Mouse (Mus musculus): ENCODE results near the gene Cyp4a29.
"Not testable (repeated sequence)": the region's sequence is repeated elsewhere in the genome, so short reads cannot be mapped to it uniquely, and the experiment has no call there.

The Cyp4a29 gene

GRCm38 (mm10) chr4:115241784-115242183 is at the start of gene Cyp4a29:
Cyp4a29 (plus strand) TSS chr4:115242084.
- DNase-seq = no peak

GRCm38 (mm10) chr4:115232901-115233300 is 9.0 kb upstream of the Cyp4a29 start:
- not testable (repeated sequence) for DNase-seq

- DNase-seq = no peak
Measured at GRCm38 (mm10) chr4:115236462-115237096, 5.3 kb upstream of the Cyp4a29 start.

DNA sequence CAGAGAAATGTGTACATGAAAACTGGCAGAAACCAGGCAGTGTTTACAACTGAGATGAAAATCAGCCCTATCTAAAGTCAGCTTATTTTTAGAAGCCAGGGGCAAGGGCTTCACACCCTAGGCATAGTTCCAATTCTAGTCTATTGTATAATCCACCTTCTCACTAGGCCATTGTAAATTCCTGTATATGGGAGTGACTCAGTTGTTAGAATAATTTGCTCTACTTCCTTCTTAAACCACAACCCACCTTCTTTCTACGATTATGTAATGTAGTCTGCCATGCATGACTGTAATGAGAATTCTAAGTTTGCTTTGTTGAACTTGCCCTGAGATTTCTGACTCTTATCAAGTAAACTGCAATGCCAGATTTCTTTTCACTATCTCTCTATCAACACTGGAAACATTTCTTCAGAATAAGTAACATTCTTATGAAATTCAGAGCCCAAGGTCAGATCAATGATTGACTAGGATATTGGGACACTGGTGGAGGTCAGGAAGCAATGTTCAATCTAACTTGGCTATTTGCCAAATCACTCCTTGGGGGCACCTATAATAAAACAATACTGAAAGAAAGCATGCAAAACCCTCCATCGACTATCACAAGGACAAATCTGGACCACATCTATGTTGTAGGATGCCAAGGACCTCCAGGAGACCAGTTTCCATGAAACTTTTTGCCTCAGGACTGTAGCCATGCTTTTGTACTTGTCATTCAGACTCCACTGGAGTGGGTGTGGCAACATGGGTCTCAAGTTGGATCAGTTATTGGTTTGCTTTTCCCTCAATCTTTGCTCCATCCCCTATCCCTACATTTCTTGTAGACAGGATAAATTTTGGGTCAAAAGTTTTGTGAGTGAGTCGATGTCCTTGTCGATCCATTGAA is 23.0 kb downstream of the Cyp4a29 start:
- DNase-seq = not testable (repeated sequence)

- DNase-seq = not testable (repeated sequence)
Measured at GRCm38 (mm10) chr4:115278215-115278982, 36.5 kb downstream of the Cyp4a29 start.

DNA sequence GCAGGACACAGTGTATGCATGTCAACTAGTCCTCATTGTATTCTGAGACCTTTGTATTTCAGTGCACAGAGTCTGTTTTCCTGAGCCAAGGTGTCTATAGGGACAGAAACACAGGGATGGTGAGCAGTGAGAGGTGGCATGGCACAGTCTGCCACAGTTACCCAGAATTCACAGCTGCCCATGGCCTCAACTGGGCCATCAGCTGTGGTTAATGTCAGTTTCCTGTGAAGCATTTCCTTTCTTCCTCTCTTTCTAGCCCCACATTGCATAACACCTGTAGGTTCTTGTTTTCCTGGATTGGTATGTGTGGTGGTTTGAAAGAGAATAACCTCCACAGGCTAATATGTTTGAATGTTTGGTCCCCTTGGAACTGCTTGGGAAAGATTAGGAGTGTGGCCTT is 38.5 kb downstream of the Cyp4a29 start:
- no peak for DNase-seq

DNA sequence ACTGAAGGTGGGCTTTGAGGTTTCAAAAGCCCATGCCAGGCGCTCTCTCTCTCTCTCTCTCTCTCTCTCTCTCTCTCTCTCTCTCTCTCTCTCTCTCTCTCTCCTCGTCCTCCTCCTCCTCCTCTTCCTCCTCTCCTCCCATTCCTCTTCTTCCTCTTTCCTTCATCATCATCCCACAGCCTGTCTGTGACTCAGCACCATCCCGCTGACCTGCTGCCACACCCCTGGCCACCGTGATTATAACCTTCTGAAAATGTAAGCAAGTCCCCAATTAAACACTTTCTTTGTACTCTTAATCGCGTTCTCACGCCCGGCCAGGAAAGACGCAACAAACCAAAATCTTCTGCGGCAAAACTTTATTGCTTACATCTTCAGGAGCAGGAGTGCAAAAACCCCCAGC is 38.9 kb downstream of the Cyp4a29 start:
- DNase-seq = not testable (repeated sequence)

- DNase-seq = not testable (repeated sequence)
Measured at GRCm38 (mm10) chr4:115281231-115281767, 39.4 kb downstream of the Cyp4a29 start.

- not testable (repeated sequence) for DNase-seq
Measured at GRCm38 (mm10) chr4:115298746-115299145, 56.9 kb downstream of the Cyp4a29 start, which contains the start of gene Cyp4a12a. Cyp4a12a (plus strand) TSS chr4:115299046.

Measured in right cerebral cortex, postnatal 25 days (tissue).